Mouse (Mus musculus): Measurements from ENCODE around the gene Gm17720. TPM values are rescaled to one million over a fixed set of nuclear protein-coding genes. Genes with fewer than 3 reads are reported as not detected.

The Gm17720 gene
- not detected for total RNA-seq (2023)

DNA sequence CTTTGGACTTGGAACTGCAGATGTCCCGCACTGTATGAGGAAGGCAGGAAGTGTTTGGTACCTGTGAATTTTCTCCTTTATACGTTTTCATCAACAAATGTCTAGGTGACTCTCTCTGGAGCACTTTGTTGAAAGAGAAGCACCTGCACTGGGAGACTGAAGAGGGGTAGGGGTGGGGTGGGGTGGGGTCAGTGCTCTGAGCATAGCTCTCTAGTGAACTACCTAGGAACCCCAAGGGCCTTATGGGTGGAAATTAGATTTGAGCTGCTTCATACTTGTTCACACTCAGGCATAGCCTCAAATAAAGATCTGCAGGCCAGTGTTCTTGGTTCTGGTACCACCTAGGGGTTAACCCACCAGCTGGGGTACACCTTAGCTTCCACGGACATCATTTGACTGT is at the start of gene Gm17720:
Gene Gm17720, minus strand, starts transcription at position 101 of the 400 bp plus-strand sequence.

GRCm38 (mm10) chr8:110100907-110101306 is 1.6 kb downstream of the Gm17720 start, which contains the start of gene Gm21964:
Gm21964 (plus strand) TSS chr8:110101207.

GRCm38 (mm10) chr8:110079282-110080221 is 23.0 kb downstream of the Gm17720 start, which contains the start of gene Zfp612:
Zfp612 (plus strand) TSS chr8:110079746.

DNA sequence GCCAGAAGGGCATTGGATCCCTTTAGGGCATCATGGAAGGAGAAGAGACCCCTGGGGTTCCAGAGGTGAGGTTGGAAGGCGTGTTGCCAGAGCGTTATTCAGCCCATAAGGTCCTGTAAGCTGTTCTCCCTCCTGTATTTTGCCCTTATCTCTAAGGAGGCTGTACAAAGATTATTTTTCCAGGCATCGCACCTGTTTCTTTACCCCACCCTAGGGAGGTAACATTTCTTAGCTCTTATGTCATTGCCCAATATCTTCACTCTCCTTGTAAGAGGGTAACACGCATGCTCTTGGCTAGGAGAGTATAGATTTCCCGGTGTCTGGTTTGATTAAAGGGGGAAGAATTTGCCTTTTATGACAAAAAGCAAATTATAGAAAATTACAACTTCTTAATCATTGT is 62.9 kb downstream of the Gm17720 start, which contains the start of gene Chst4:
Gene Chst4, minus strand, starts transcription at position 82 of the 400 bp plus-strand sequence.

Other genes starting within 250 kb of the Gm17720 start
- 1 to 10 TPM; 6.4 to 6.6 TPM for gene Phlpp2, start 234.2 kb downstream of the Gm17720 start, total RNA-seq (2023)
- gene Marveld3, start 140.6 kb downstream of the Gm17720 start, total RNA-seq (2023): not detected
- gene Tat, start 112.3 kb downstream of the Gm17720 start, total RNA-seq (2023): not detected
- gene Chst4, start 63.0 kb downstream of the Gm17720 start, total RNA-seq (2023): not detected
- not detected for gene Zfp612, start 23.0 kb downstream of the Gm17720 start, total RNA-seq (2023)
- gene Gm21964, start 1.5 kb downstream of the Gm17720 start, total RNA-seq (2023): not detected
- not detected for gene Calb2, start 65.5 kb upstream of the Gm17720 start, total RNA-seq (2023)
- 1 to 10 TPM; 2.6 to 3.5 TPM for gene Cmtr2, start 112.9 kb upstream of the Gm17720 start, total RNA-seq (2023)
- not detected for gene Hydin, start 164.2 kb upstream of the Gm17720 start, total RNA-seq (2023)

Data from neutrophil, adult 83 days (primary cell).